Mouse (Mus musculus): ENCODE data around the gene Gca. TPM values are rescaled to one million over a fixed set of nuclear protein-coding genes. Genes with fewer than 3 reads are reported as not detected.

The Gca gene
- 1.5 and 1.9 TPM in 2 replicates for polyA plus RNA-seq (2012; ENCODE audit: insufficient read depth, insufficient read length, missing spikeins)

- Histone ChIP-seq H3K4me1 (ENCODE audit: control insufficient read depth, insufficient read depth, insufficient read length, low read length) (no peaks in the 10 kb centered on the region), H3K27ac (replicated peaks; ENCODE audit: low read depth, low read length) (no peak within 1 kb of the TSS), H3K4me3 (ENCODE audit: insufficient read depth, low read depth, low read length) (peak within 1 kb of the TSS; percentile 64)
Observed at GRCm38 (mm10) chr2:62664135-62664670, at the start of gene Gca. Gca (plus strand) TSS chr2:62664285.

- H3K27ac ChIP-seq (replicated peaks; ENCODE audit: low read depth, low read length) = no peak overlapping the region
- no peak overlapping the region for H3K4me3 ChIP-seq (ENCODE audit: insufficient read depth, low read depth, low read length)
- H3K4me1 ChIP-seq (ENCODE audit: control insufficient read depth, insufficient read depth, insufficient read length, low read length) = no peaks in the 10 kb centered on the region
Observed at GRCm38 (mm10) chr2:62618934-62619341, 45.1 kb upstream of the Gca start.

- Histone ChIP-seq H3K4me3 (ENCODE audit: insufficient read depth, low read depth, low read length) (no peak overlapping the region), H3K4me1 (ENCODE audit: control insufficient read depth, insufficient read depth, insufficient read length, low read length) (no peaks in the 10 kb centered on the region), H3K27ac (replicated peaks; ENCODE audit: low read depth, low read length) (no peak overlapping the region)
Observed at GRCm38 (mm10) chr2:62619679-62620078, 44.4 kb upstream of the Gca start.

- Histone ChIP-seq H3K4me1 (ENCODE audit: control insufficient read depth, insufficient read depth, insufficient read length, low read length) (no peaks in the 10 kb centered on the region), H3K4me3 (ENCODE audit: insufficient read depth, low read depth, low read length) (no peak overlapping the region), H3K27ac (replicated peaks; ENCODE audit: low read depth, low read length) (no peak overlapping the region)
Observed at GRCm38 (mm10) chr2:62623024-62623441, 41.1 kb upstream of the Gca start.

GRCm38 (mm10) chr2:62627728-62628127, 36.4 kb upstream of the Gca start:
- Histone ChIP-seq H3K4me3 (ENCODE audit: insufficient read depth, low read depth, low read length) (no peak overlapping the region), H3K27ac (replicated peaks; ENCODE audit: low read depth, low read length) (no peak overlapping the region), H3K4me1 (ENCODE audit: control insufficient read depth, insufficient read depth, insufficient read length, low read length) (no peaks in the 10 kb centered on the region)

DNA sequence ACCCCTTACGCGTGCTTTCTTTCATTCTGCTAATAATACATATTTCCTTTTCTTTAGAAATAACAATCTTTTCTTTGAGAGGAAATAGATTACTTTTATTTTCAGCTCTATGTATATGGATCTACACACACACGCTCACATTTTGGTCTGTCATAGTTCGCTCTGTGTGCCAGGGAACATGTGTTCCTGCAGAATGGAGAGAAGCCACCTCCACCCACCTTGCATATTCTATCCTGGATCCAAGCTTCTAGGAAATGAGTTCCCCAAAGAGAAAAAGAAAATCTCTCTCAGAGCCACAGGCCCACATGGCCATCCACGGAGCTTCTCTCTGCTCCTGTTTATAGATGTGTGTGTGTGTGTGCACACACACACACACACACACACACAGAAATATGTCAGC, 35.7 kb upstream of the Gca start:
- Histone ChIP-seq H3K4me3 (ENCODE audit: insufficient read depth, low read depth, low read length) (no peak overlapping the region), H3K27ac (replicated peaks; ENCODE audit: low read depth, low read length) (no peak overlapping the region), H3K4me1 (ENCODE audit: control insufficient read depth, insufficient read depth, insufficient read length, low read length) (no peaks in the 10 kb centered on the region)

DNA sequence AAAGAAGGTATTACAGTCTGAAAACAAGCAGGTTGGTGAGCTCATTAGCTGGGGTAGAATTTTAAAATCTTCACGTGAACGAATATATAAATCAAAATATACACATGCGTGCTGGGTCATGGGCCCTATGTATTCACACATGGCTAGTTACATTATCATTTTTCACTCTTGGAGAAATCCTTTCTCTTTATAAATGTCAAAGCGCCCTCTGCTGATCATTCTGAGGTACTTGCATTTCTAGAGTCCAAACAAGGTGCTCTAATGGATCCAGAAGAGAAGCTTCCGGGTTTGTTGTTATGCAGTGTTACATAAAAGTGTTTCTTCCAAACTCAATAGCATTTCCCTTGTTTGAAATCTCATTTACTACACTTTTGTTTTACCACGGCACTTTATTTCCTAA, 33.6 kb upstream of the Gca start:
- no peak overlapping the region for H3K27ac ChIP-seq (replicated peaks; ENCODE audit: low read depth, low read length)
- no peaks in the 10 kb centered on the region for H3K4me1 ChIP-seq (ENCODE audit: control insufficient read depth, insufficient read depth, insufficient read length, low read length)
- no peak overlapping the region for H3K4me3 ChIP-seq (ENCODE audit: insufficient read depth, low read depth, low read length)

- H3K4me1 ChIP-seq (ENCODE audit: control insufficient read depth, insufficient read depth, insufficient read length, low read length) = peaks cover 10% of the 10 kb centered on the region
- no peak overlapping the region for H3K4me3 ChIP-seq (ENCODE audit: insufficient read depth, low read depth, low read length)
Observed at GRCm38 (mm10) chr2:62639869-62640268, 24.2 kb upstream of the Gca start.

GRCm38 (mm10) chr2:62643405-62644305, 20.4 kb upstream of the Gca start:
- H3K27ac ChIP-seq (replicated peaks; ENCODE audit: low read depth, low read length) = no peak overlapping the region
- H3K4me3 ChIP-seq (ENCODE audit: insufficient read depth, low read depth, low read length) = peak overlapping the region; percentile 42

More at GRCm38 (mm10) chr2:62639869-62640268, 24.2 kb upstream of the Gca start:
- no peak overlapping the region for H3K27ac ChIP-seq (replicated peaks; ENCODE audit: low read depth, low read length)

GRCm38 (mm10) chr2:62644891-62645290, 19.2 kb upstream of the Gca start:
- Histone ChIP-seq H3K27ac (replicated peaks; ENCODE audit: low read depth, low read length) (no peak overlapping the region), H3K4me3 (ENCODE audit: insufficient read depth, low read depth, low read length) (peak overlapping the region; percentile 84), H3K4me1 (ENCODE audit: control insufficient read depth, insufficient read depth, insufficient read length, low read length) (peaks cover 10% of the 10 kb centered on the region)

More at GRCm38 (mm10) chr2:62643405-62644305, 20.4 kb upstream of the Gca start:
- H3K4me1 ChIP-seq (ENCODE audit: control insufficient read depth, insufficient read depth, insufficient read length, low read length) = peaks cover 10% of the 10 kb centered on the region

GRCm38 (mm10) chr2:62645475-62645874, 18.6 kb upstream of the Gca start:
- peak overlapping the region; percentile 84 for H3K4me3 ChIP-seq (ENCODE audit: insufficient read depth, low read depth, low read length)
- H3K4me1 ChIP-seq (ENCODE audit: control insufficient read depth, insufficient read depth, insufficient read length, low read length) = peaks cover 10% of the 10 kb centered on the region
- peak overlapping the region; percentile 80 for H3K27ac ChIP-seq (replicated peaks; ENCODE audit: low read depth, low read length)

DNA sequence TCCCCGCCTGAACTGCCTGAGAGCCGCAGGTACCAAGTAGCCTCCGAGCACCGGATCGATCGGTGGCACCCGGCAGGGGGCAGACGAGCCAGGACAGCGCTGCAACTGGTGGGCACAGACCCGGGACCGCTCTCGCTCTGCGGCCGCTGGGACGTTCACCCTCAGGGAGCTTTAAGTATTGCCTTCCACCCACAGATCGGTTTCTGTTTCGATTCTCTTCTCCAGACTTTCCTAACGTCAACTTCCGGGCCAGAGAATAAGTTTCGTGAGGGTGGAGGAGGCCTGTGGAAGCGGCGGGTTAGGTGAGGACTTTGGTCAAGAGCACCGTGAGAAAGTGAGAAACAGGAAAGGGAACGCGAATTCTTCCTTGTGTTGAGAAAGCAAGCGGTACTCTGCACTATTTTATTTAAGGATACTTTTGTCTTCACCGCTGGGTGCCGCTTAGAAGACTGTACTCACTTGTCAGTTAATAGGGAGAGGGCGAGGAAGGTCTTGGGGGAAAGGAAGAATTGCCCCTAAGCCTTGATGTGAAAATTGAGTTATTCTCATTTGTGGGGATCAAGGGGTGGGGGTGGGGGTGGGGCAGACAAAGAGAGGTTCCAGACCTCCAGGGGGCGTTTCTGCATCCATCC, 18.0 kb upstream of the Gca start, which contains the start of gene Ifih1:
TSS of gene Ifih1 (minus strand) at position 242 of the 632 bp plus-strand sequence.
- Histone ChIP-seq H3K4me1 (ENCODE audit: control insufficient read depth, insufficient read depth, insufficient read length, low read length) (peaks cover 10% of the 10 kb centered on the region), H3K4me3 (ENCODE audit: insufficient read depth, low read depth, low read length) (peak within 1 kb of the TSS; percentile 84), H3K27ac (replicated peaks; ENCODE audit: low read depth, low read length) (peak within 1 kb of the TSS; percentile 80)

GRCm38 (mm10) chr2:62646671-62647289, 17.3 kb upstream of the Gca start:
- H3K4me1 ChIP-seq (ENCODE audit: control insufficient read depth, insufficient read depth, insufficient read length, low read length) = peaks cover 8% of the 10 kb centered on the region
- no peak overlapping the region for H3K27ac ChIP-seq (replicated peaks; ENCODE audit: low read depth, low read length)

DNA sequence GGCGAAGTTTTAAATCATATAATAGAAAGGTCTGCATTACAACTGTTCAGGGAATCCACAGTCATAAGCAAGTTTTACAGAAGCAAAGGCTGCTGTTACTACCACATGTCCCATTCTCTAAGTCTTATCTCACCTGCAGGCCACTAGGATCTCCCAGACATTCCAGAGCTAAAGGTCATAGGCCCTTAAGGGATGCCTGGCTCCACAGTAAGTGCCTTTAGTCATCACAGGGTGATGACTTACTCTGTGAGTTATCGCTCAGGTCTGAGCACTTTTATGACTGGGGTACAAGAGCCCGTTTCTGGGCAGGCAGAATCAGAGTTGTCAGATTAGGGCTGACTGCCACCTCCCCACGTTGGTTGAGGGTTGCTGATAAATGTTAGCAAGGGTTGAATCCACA, 12.2 kb upstream of the Gca start:
- Histone ChIP-seq H3K4me3 (ENCODE audit: insufficient read depth, low read depth, low read length) (no peak overlapping the region), H3K4me1 (ENCODE audit: control insufficient read depth, insufficient read depth, insufficient read length, low read length) (no peaks in the 10 kb centered on the region), H3K27ac (replicated peaks; ENCODE audit: low read depth, low read length) (no peak overlapping the region)

More at GRCm38 (mm10) chr2:62646671-62647289, 17.3 kb upstream of the Gca start:
- peak overlapping the region; percentile 84 for H3K4me3 ChIP-seq (ENCODE audit: insufficient read depth, low read depth, low read length)

DNA sequence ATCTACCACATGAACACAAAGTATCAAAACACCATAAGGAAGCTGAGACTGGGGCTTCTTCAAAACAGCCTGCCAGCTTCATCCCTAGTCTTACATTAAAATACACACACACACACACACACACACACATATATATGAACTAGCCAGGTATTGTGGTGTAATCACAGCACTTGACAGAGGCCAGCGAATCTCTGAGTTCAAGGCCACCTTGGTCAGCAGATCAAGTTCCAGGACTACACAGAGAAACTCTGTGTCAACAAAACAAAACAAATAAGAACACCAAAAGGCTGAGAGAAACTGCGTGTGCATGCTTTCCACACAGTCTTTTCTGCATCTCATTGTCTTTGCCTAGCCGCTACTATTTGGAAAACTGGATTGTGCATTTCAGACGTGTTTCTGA, 11.6 kb upstream of the Gca start:
- Histone ChIP-seq H3K4me3 (ENCODE audit: insufficient read depth, low read depth, low read length) (no peak overlapping the region), H3K4me1 (ENCODE audit: control insufficient read depth, insufficient read depth, insufficient read length, low read length) (no peaks in the 10 kb centered on the region), H3K27ac (replicated peaks; ENCODE audit: low read depth, low read length) (no peak overlapping the region)
